Mouse (Mus musculus): ENCODE data around the gene Hpcal1.

The Hpcal1 gene

DNA sequence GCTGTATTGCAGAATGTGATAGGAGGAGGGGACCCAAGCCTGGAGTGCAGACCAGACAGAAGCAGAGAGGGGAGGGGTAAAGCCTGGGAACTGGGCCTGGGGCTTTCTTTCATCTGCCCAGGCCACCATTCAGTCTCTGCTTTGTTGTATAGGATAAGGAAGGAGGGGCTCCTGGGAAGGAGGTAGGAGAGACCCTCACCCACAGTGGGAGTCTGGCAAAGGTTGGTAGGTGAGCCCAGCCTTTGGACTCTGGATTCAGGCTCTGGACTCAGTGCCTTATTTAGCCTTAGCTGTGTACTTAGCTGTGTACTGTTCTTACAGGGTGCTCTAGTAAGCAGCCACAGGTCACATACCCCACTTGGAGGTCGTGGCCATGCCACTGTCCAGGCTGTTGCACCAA lies 8.8 kb downstream of the Hpcal1 start:
- TF ChIP-seq GATA4 (IDR thresholded peaks at IDR 0.05; ENCODE audit: insufficient replicate concordance, low read length) = no peak

DNA sequence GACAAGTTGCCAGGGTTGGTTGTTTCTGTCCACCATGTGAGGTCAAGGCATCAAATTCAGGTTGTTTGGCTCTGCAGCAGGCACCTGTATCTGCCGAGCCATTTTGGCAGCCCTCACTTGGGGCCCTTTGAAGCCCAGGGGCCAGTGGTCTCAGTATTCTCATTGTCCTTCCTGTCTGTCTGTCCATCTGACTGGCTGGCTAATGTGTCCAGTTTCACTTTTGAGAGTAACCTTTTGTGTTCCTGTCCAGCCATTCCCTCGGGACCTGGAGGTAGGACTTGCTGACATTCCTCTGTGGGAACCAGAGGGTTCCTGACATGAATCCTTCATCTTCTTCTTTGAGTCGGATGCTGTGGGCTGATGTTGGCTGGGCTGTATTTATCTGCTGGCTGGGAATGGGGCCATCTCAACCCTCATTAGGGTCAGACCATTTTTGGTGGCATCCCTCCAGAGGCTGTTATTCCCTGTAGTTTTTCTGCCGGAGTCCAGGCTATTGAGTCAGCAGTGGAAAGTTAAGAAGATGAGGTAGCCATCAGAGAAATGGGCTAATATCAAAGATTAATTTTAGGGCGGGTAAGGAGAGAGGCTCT lies 10.6 kb downstream of the Hpcal1 start:
- no peak for TF ChIP-seq GATA4 (IDR thresholded peaks at IDR 0.05; ENCODE audit: insufficient replicate concordance, low read length)

DNA sequence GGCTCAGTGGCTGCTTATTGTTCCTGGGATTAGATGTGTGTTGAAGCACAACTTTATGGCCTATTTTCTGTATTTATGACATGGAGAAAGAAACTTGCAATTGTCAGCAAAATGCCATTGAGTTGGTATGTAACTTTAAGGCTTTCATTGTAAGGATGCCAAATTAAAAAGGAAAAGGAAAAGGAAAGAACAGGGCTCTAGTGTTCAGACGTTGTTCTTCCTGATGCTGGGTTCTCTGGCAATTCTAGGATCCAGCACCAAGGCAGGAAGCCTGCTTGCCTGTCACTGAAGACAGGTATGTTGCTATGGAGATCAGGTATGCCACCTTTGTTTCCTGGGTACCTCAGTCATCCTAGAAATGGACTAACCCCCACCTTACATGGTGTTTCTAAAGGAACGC lies 11.1 kb downstream of the Hpcal1 start:
- TF ChIP-seq GATA4 (IDR thresholded peaks at IDR 0.05; ENCODE audit: insufficient replicate concordance, low read length) = no peak

DNA sequence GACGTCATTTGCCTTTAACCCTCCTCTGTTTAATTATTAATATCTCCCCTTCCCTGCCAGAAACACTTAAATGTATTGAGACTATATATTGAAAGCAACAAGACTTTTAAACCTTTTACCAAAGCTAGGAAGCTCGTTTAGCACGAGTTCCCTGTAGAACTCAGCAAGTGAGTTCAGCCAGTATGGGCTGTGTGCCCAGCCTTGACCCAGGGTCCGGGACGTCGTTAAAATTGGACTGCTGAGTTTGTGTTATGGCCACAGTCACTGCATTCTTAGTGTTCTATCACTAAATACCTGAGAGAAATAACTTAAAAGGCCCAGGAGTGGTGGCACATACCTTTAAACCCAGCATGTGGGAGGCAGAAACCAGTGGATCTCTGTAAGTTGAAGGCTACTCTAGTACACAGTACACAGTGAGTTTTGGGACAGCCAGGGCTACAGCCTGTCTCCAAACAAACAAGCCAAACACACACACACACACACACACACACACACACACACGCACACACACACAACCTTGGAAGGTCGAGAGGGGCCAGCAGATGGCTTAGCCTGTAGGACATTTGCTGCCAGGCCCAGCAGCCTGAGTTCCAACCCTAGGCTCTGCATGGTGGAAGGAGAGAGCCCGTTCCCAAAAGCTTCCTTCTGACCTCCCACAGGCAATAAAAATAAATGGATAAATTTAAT lies 11.7 kb downstream of the Hpcal1 start:
- TF ChIP-seq GATA4 (IDR thresholded peaks at IDR 0.05; ENCODE audit: insufficient replicate concordance, low read length) = no peak

DNA sequence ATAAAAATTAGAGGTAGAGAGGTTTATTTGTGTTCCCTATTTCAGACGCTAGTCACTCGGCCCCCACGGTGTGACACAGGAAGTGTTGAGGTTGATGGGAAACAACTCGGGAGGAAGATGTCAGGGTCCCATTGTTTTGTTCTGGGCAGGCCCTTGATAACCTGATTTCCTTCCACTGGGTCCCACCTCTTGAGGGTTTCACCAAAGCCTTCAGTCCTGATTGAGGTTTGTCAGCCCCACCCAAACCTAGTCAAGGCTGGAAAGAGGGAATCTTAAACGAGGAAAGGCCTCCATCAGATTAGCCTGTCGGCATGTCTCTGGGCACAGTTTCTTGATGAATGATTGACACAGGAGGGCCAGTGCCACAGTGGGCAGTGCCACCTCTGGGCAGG lies 12.3 kb downstream of the Hpcal1 start:
- 0 out of 2 replicates have a peak, but pooled peaks have one; percentile 34 for TF ChIP-seq GATA4 (IDR thresholded peaks at IDR 0.05; ENCODE audit: insufficient replicate concordance, low read length)

DNA sequence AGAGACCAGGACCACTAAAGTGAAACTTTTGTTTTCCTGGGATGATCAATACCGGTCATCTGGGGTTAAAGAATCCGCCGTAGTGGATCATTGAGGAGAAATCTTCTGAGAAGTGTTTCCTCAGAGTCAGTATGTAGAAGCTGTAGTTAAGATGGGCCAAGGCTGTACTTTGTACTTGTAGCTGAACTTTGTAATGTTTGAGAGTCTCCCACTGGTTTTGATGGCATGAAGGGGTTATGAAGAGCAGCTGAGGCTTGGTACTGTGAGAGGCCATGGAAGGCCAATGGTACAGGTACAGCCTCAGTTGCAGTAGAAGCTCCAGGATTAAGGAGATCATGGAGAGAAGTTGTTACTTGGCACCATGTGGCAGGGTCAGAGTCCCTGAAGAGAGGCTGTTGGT lies 13.2 kb downstream of the Hpcal1 start:
- no peak for TF ChIP-seq GATA4 (IDR thresholded peaks at IDR 0.05; ENCODE audit: insufficient replicate concordance, low read length)

DNA sequence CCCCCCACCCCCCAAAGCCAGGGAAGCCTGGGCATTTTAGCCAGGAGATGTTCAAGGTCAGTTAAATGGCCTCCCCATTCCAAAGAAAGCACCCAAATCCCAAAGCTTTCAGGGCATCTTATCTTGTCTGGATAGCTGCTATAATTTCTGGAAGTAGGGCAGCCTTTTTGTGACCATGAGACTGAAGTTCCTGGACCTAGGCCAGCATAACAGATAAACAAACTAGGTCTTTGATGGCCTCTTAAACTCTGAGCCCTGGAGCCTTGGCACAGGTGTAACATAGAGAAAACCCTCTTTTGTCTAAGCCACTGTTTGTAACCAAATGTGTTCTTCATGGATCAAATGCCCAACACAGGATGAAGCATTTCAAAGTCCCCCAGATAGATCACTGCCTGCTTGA lies 16.8 kb downstream of the Hpcal1 start:
- TF ChIP-seq GATA4 (IDR thresholded peaks at IDR 0.05; ENCODE audit: insufficient replicate concordance, low read length) = no peak

DNA sequence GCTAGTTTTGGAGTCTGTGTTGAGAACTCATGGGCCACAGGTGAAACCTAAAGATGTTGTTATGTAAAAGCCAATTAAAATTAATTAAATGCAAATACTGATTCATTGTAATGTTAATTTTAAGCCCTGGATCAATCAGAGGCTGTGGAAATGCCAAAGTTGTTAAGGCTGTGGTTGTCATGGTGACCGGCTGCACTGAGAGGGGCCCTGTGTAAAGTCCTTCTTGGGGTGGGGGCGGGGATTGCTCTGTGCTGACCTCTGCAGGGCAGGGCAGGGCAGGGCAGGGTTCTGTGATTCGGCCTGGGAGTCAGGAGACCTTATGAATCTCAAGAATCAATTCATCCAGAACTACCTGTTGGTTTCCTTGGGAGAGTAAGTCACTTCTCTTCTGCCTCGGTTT lies 18.8 kb downstream of the Hpcal1 start:
- no peak for TF ChIP-seq GATA4 (IDR thresholded peaks at IDR 0.05; ENCODE audit: insufficient replicate concordance, low read length)

DNA sequence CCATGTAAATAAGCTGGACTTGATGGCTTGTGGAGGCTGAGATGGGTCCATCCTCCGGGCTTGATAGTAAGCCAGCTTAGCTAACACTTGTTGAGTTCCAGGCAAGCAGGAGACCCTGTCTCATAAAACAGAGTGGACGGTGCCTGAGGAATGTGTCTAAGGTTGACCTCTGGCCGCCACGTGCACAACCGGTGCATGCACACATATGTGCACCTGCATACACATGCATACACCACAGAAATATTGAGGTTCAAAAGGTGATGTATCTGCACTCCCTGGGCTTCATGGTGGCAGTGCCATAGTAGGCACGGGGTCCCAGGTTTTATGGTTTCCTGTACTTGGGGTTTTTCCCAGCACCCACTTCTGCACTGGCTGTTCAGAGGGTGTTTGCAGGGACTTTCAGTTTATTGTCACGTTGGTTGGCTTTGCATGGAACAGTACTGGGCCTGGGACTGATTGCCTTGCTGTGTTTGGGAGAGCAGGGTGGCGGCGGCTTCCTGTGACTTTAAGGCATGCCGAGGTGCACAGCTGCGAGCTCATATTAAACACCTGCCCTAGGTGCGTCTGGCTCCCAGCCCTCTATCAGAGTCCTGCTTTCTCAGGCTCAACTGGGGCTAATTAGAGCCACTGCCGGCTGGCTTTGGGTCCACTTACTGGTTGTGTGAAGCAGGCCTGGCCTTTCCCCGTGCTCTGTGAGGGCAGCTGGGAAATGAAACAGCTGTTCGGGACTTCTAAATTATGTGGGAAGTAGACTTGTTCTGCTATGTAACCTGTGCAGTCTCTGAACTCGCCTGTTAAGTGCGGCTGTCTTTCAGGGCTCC lies 19.5 kb downstream of the Hpcal1 start:
- no peak for TF ChIP-seq GATA4 (IDR thresholded peaks at IDR 0.05; ENCODE audit: insufficient replicate concordance, low read length)

DNA sequence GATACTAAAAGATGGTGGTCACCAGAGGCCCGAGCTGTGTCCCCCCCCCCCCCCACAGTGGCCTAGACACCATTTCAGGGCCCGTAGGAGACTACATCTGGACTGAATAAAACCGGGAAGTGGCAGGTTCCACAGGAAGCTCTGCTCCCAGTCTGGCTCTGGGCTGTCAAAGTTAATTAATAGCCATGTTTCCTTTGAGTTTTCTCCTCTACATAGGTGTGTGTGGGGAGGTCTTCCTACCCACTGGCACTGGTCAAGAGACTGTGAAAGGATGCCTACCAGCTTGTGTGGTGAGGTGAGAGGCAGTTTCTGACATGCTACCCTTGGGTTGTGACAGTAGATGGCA lies 20.1 kb downstream of the Hpcal1 start:
- TF ChIP-seq GATA4 (IDR thresholded peaks at IDR 0.05; ENCODE audit: insufficient replicate concordance, low read length) = no peak

DNA sequence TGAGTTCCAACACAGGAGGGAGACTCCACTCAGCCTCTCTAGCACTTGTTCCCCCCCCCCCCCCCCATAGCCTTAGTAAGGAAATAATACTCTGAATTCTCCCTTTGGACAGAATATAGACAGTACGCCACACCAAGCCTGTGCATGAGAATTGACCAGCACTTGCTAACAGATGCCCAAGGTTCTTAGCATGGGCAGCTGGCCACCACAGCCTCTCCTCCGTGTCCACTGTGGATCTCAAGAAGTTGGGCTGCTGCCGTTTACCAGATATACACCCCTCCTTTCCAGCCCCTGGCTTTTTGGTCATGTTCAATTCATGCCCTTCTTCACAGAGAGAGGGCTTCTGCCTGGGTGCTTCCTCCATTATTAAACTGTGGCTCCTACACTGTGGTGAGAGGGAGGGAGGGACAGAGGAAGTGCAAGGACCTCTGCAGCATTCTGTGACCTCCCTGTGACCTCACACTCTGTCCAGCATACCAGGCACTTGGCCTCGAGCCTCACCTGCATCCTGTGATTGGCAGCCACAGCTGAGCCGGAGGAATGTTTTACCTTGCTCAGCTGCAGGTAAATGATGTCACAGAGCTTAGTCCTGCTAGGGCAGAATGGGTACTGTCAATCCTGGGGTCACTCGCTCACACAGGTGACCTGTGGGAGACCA lies 21.2 kb downstream of the Hpcal1 start:
- TF ChIP-seq GATA4 (IDR thresholded peaks at IDR 0.05; ENCODE audit: insufficient replicate concordance, low read length) = no peak

DNA sequence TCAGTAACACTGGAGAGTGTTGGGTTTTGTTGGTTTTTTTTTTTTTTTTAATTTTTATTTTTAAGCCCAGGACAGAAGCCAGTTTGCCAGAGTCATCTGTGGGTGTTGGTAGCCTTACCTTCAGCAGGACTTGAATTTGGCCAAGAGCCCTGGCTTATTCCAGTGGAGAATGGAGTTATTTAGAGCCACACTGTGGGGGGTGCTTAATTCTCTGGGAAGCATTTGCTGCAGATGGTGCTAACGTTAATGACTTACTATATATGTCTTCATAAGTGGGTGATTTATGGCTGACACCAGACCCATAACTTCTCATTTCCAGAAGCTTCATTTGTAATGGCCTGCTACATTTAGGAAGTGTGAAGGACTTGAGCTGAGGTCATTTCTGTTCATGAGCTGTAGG lies 21.9 kb downstream of the Hpcal1 start:
- no peak for TF ChIP-seq GATA4 (IDR thresholded peaks at IDR 0.05; ENCODE audit: insufficient replicate concordance, low read length)

DNA sequence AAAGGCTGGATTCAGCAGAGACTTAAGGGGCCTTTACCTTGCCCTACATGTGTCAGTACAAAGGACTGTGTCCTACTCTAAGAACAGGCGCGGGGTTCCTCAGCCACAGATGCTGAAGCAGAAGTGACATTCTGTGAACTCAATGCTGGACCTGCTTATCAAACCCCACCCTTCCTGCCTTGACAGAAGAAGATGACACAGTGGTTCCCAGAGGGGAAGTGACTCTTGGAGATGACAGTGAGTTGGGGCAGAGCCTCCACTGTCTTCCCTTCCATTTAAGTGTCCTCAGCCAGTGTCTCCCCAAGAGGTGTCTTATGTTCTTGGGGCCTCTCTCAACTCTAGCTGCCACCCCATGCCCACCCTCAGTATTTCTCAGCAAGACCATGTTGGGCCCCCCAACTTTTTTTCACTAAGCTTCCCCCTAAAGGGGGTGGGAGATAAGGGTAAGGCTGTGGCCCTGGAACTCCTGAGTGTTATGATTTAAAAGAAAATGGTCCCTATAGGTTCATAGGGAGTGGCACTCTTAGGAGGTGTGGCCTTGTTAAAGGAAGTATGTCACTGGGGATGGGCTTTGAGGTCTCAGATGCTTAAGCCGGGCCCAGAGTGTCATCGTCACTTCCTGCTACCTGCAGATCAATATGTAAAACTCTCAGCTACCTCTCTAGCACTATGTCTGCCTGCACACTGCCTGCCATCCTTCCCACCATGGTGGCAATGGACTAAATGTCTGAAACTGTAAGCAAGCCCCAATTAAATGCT lies 25.2 kb downstream of the Hpcal1 start:
- peak; percentile 34; the same call in 1 of the 2 replicates for TF ChIP-seq GATA4 (IDR thresholded peaks at IDR 0.05; ENCODE audit: insufficient replicate concordance, low read length)

DNA sequence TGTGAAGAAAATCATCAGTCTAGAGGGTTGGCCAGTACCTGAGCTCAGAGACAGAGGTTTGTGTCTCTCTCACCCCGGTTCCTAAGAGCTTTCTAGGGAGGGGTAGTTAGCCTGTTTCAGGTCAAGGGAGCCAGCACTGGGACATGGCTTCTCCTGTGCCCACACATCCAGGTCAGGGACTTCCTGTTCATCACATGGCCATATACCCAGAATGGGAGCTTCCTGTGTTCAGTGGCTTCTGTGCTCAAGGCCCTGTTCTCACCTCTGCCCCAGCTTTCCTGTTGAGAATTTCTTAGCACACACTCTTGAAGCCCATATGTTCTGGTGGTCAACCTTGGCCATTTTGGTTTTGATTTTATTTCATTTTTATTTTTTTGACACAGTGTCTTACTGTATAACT lies 26.6 kb downstream of the Hpcal1 start:
- TF ChIP-seq GATA4 (IDR thresholded peaks at IDR 0.05; ENCODE audit: insufficient replicate concordance, low read length) = no peak

DNA sequence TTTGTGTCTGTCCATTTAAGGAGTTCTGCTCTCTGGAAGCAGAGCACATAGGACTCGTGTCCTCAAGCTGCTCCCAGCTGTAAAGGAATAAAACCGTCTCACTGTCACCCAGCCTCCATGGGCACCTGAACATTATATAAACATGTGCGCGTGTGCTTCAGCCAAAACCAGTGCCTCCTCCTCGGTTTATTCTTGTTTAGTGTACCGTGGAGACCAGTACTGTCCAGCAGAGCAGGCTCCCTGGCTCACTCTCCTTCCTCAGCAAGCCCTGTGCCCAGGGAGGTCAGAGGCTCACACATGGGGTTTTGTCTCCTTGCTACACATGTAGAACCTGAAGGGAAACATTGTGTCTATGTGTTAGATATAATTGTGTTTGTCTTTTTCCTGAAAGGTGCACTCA lies 27.5 kb downstream of the Hpcal1 start:
- no peak for TF ChIP-seq GATA4 (IDR thresholded peaks at IDR 0.05; ENCODE audit: insufficient replicate concordance, low read length)
